Mouse (Mus musculus): Measurements from ENCODE around the gene Gm6034.
"Not testable (repeated sequence)": the region's sequence is repeated elsewhere in the genome, so short reads cannot be mapped to it uniquely, and the experiment has no call there.

- not testable (repeated sequence) for TF ChIP-seq CTCF (IDR thresholded peaks at IDR 0.05; ENCODE audit: control insufficient read depth, insufficient read depth, low read length)
- TF ChIP-seq POLR2A (IDR thresholded peaks at IDR 0.05; ENCODE audit: borderline replicate concordance, control insufficient read depth, low read depth, low read length), result peak; percentile 52
These were observed 10.3 kb upstream of the Gm6034 start, which contains the start of gene H2-T23 for GRCm38 (mm10) chr17:36032351-36032875.
